Mouse (Mus musculus): ENCODE measurements around the gene Cdcp2.

The Cdcp2 gene

GRCm38 (mm10) chr4:107127901-107128669 lies 31.4 kb downstream of the Cdcp2 start:
- intact Hi-C loops (cut with DNase I) = no loop called here

GRCm38 (mm10) chr4:107129373-107129772 lies 32.7 kb downstream of the Cdcp2 start:
- intact Hi-C loops (cut with DNase I) = no loop called here

GRCm38 (mm10) chr4:107130534-107130933 lies 33.8 kb downstream of the Cdcp2 start:
- intact Hi-C loops (cut with DNase I) = no loop called here

GRCm38 (mm10) chr4:107134891-107135290 lies 38.2 kb downstream of the Cdcp2 start:
- intact Hi-C loops (cut with DNase I) = no loop called here

- intact Hi-C loops (cut with DNase I) = no loop called here
Observed at GRCm38 (mm10) chr4:107135663-107136062, 39.0 kb downstream of the Cdcp2 start.

- intact Hi-C loops (cut with DNase I) = no loop called here
Observed at GRCm38 (mm10) chr4:107136531-107136930, 39.8 kb downstream of the Cdcp2 start.

- intact Hi-C loops (cut with DNase I) = no loop called here
Observed at GRCm38 (mm10) chr4:107138948-107139835, 42.5 kb downstream of the Cdcp2 start.

- intact Hi-C loops (cut with DNase I) = no loop called here
Observed at GRCm38 (mm10) chr4:107139836-107140631, 43.3 kb downstream of the Cdcp2 start.

- intact Hi-C loops (cut with DNase I) = no loop called here
Observed at GRCm38 (mm10) chr4:107143511-107143910, 46.8 kb downstream of the Cdcp2 start.

GRCm38 (mm10) chr4:107150991-107151390 lies 54.3 kb downstream of the Cdcp2 start:
- intact Hi-C loops (cut with DNase I) = no loop called here

- intact Hi-C loops (cut with DNase I) = no loop called here
Observed at GRCm38 (mm10) chr4:107152571-107152970, 55.9 kb downstream of the Cdcp2 start.

- intact Hi-C loops (cut with DNase I) = no loop called here
Observed at GRCm38 (mm10) chr4:107156983-107157401, 60.3 kb downstream of the Cdcp2 start.

GRCm38 (mm10) chr4:107159166-107159773 lies 62.6 kb downstream of the Cdcp2 start:
- intact Hi-C loops (cut with DNase I) = no loop called here

GRCm38 (mm10) chr4:107160181-107160580 lies 63.5 kb downstream of the Cdcp2 start:
- intact Hi-C loops (cut with DNase I) = loop anchor here (5.0 to 10.0 kb wide), 3 partner anchors 95 to 243 kb away; partner anchors contain the start of genes Cyb5rl and Mrpl37

All from adrenal gland (tissue).